Comparison of ENCODE assay signal across 8 mouse cellular contexts in the genomic region with DNA sequence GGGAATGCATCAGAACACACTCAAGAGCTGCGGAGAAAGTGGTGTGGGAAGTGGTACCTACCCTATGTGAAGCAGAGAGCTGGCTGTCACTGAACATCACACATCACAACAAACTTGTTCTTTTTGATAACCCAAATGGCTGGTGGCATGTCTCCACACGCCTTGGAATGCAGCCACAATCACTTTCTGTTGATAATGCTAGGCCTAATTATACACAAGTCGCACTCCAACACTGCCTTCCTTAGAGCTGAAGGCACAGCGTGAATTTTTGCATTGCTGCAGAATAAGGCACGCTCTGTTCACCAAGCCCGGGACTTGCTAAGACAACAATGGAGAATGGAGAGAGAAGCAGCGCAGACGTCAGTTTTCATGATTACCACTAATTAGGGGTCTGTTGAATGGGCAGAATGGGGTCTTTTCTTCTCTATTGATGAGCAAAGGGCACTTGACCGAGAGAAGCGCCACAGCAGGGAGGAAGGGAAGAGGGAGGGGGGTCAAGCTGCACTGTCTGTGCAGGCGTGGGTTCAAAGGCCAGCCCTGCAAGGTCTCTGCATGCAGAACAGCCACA.
DNase-seq lines count a peak whose midpoint lies in the region; ATAC-seq lines count a peak whose summit lies in the region.

No protein-coding gene starts in this region.

- peak overlapping the region; percentile 39 for H3K27ac ChIP-seq in embryonic facial prominence, embryonic 13.5 days

- 34% methylated on average over 11 of the region's 11 CpGs for WGBS in embryonic facial prominence, embryonic 13.5 days

- intact Hi-C loops in left cerebral cortex, postnatal 10 days (cut with DNase I): no loop called here

- DNase-seq in brain, embryonic 18.5 days (ENCODE audit: low read depth, low spot score): peak; percentile 55
- DNase-seq in heart, postnatal 4 days: peak; percentile 46
- peak; percentile 39 to 66 for DNase-seq in left cerebral cortex, postnatal 10 days (ENCODE audit: extremely low spot score in 1 of 2, low spot score in 2 of 2)
- peak; percentile 55 to 71 for DNase-seq in right cerebral cortex, adult 2 months (ENCODE audit: low spot score in 2 of 2)
- DNase-seq in adipocyte (ENCODE audit: low spot score): no peak
- DNase-seq in gastrocnemius, adult 8-10 months (ENCODE audit: low spot score in 2 of 2): no peak
- no peak for DNase-seq in kidney, adult 11 months

- H3K9ac ChIP-seq in embryonic facial prominence, embryonic 13.5 days: no peak overlapping the region

- H3K9me3 ChIP-seq in embryonic facial prominence, embryonic 13.5 days: no peaks in the 10 kb centered on the region

- H3K4me2 ChIP-seq in embryonic facial prominence, embryonic 13.5 days: no peak overlapping the region

- no peak overlapping the region for H3K4me3 ChIP-seq in embryonic facial prominence, embryonic 13.5 days

- no peaks in the 10 kb centered on the region for H3K27me3 ChIP-seq in embryonic facial prominence, embryonic 13.5 days

- ATAC-seq in embryonic facial prominence, embryonic 13.5 days (ENCODE audit: insufficient number of reproducible peaks, insufficient read depth, low FRiP score, low TSS enrichment, low read depth): no peak

- no peaks in the 10 kb centered on the region for H3K36me3 ChIP-seq in embryonic facial prominence, embryonic 13.5 days

- peaks cover 59% of the 10 kb centered on the region for H3K4me1 ChIP-seq in embryonic facial prominence, embryonic 13.5 days

Comparison
In these comparisons a context has a peak if more than half of its experiments do, and no peak if none do; other contexts are left out.
1. DNase-seq: peak in brain, embryonic 18.5 days (single experiment), heart, postnatal 4 days (single experiment), left cerebral cortex, postnatal 10 days (2 of 2) and right cerebral cortex, adult 2 months (2 of 2); none in adipocyte (single experiment), gastrocnemius, adult 8-10 months (0 of 2) and kidney, adult 11 months (single experiment).